Mouse (Mus musculus): ENCODE measurements at regions not wholly inside any gene's neighbourhood (a gene's known extent, or its start where the extent isn't known, plus 50 kb on each side); places are given as distances from the start of the nearest gene placed in this dataset.

GRCm38 (mm10) chr16:87092011-87092410, 262.0 kb upstream of the N6amt1 start:
- H3K9ac ChIP-seq (ENCODE audit: insufficient read depth, low read depth) = no peak overlapping the region
- in situ Hi-C loops (cut with MboI; ENCODE audit: low pct_ligation_motif_present, low pct_unique_long_range_greater_than_20kb, low sequenced_read_pairs) (no loop called here), dilution Hi-C loops (cut with MboI; ENCODE audit: extremely low pct_ligation_motif_present, extremely low pct_unique_long_range_greater_than_20kb, low sequenced_read_pairs) (no loop called here)
- DNase-seq (ENCODE audit: extremely low read depth) = no peak
- TF ChIP-seq MAX (IDR thresholded peaks at IDR 0.05; ENCODE audit: low read length) (no peak), CTCF (conservative IDR thresholded peaks at IDR 0.05 in 1 of 2, IDR thresholded peaks at IDR 0.05 in 1 of 2; ENCODE audit: low read depth in 2 of 2, low read length in 2 of 2) (0 out of 4 replicates have a peak, but pooled peaks of 1 of the 2 experiments have one; percentile 1)
- H3K36me3 ChIP-seq (replicated peaks in 1 of 2; ENCODE audit: control insufficient read depth in 1 of 2, insufficient read depth in 1 of 2, low read length in 1 of 2) = no peaks in the 10 kb centered on the region
- H3K27me3 ChIP-seq (replicated peaks) = no peaks in the 10 kb centered on the region
- no peak overlapping the region for H3K4me3 ChIP-seq (replicated peaks in 1 of 3; ENCODE audit: low read depth in 2 of 3, low read length in 2 of 3, poor library complexity in 1 of 3)
- no peak overlapping the region for H3K27ac ChIP-seq (ENCODE audit: insufficient read depth, low read depth)
- H3K79me2 ChIP-seq (replicated peaks; ENCODE audit: control insufficient read depth, extremely low read depth, insufficient read depth, poor library complexity, severe bottlenecking) = no peaks in the 10 kb centered on the region
- no peaks in the 10 kb centered on the region for H3K4me1 ChIP-seq (ENCODE audit: control insufficient read depth in 1 of 2, insufficient read depth in 2 of 2)
- no peak overlapping the region for H3K4me2 ChIP-seq (ENCODE audit: insufficient read depth, low read depth, poor library complexity, severe bottlenecking)
- H3K9me3 ChIP-seq (replicated peaks; ENCODE audit: low read length) = no peaks in the 10 kb centered on the region

- H3K4me2 ChIP-seq (ENCODE audit: insufficient read depth, low read depth, poor library complexity, severe bottlenecking) = no peak overlapping the region
- no peaks in the 10 kb centered on the region for H3K27me3 ChIP-seq (replicated peaks)
- no peak overlapping the region for H3K27ac ChIP-seq (ENCODE audit: insufficient read depth, low read depth)
- no peak for TF ChIP-seq USF1 (IDR thresholded peaks at IDR 0.05; ENCODE audit: low read depth, low read length)
- TF ChIP-seq MAX (IDR thresholded peaks at IDR 0.05; ENCODE audit: low read length) = no peak
- no peak for TF ChIP-seq HCFC1 (IDR thresholded peaks at IDR 0.05; ENCODE audit: low read depth, low read length)
- no peak for TF ChIP-seq CHD2 (IDR thresholded peaks at IDR 0.05; ENCODE audit: low read length)
- no peak for TF ChIP-seq MAZ (IDR thresholded peaks at IDR 0.05; ENCODE audit: low read depth, low read length)
- no peak for TF ChIP-seq GABPA (IDR thresholded peaks at IDR 0.05; ENCODE audit: insufficient replicate concordance, low read depth, low read length)
- TF ChIP-seq MXI1 (IDR thresholded peaks at IDR 0.05; ENCODE audit: low read depth, low read length) = no peak
- no peak for TF ChIP-seq EP300 (IDR thresholded peaks at IDR 0.05; ENCODE audit: low read length)
- no peak for TF ChIP-seq MAFK (IDR thresholded peaks at IDR 0.05; ENCODE audit: insufficient replicate concordance, low read length)
- TF ChIP-seq ZC3H11A (IDR thresholded peaks at IDR 0.05; ENCODE audit: low read depth, low read length) = no peak
- no peak for TF ChIP-seq ELF1 (IDR thresholded peaks at IDR 0.05; ENCODE audit: low read depth, low read length)
- TF ChIP-seq RAD21 (IDR thresholded peaks at IDR 0.05; ENCODE audit: low read depth, low read length) = no peak
- no peaks in the 10 kb centered on the region for H3K4me1 ChIP-seq (ENCODE audit: control insufficient read depth in 1 of 2, insufficient read depth in 2 of 2)
- dilution Hi-C loops (cut with MboI; ENCODE audit: extremely low pct_ligation_motif_present, extremely low pct_unique_long_range_greater_than_20kb, low sequenced_read_pairs) = no loop called here
- H3K9me3 ChIP-seq (replicated peaks; ENCODE audit: low read length) = no peaks in the 10 kb centered on the region
- no peaks in the 10 kb centered on the region for H3K79me2 ChIP-seq (replicated peaks; ENCODE audit: control insufficient read depth, extremely low read depth, insufficient read depth, poor library complexity, severe bottlenecking)
- no peaks in the 10 kb centered on the region for H3K36me3 ChIP-seq (replicated peaks in 1 of 2; ENCODE audit: control insufficient read depth in 1 of 2, insufficient read depth in 1 of 2, low read length in 1 of 2)
- H3K4me3 ChIP-seq (replicated peaks in 1 of 3; ENCODE audit: low read depth in 2 of 3, low read length in 2 of 3, poor library complexity in 1 of 3) = no peak overlapping the region
- in situ Hi-C loops (cut with MboI; ENCODE audit: low pct_ligation_motif_present, low pct_unique_long_range_greater_than_20kb, low sequenced_read_pairs) = no loop called here
- no peak for DNase-seq (ENCODE audit: extremely low read depth)
- no peak overlapping the region for H3K9ac ChIP-seq (ENCODE audit: insufficient read depth, low read depth)
These were observed 264.7 kb upstream of the N6amt1 start for GRCm38 (mm10) chr16:87089322-87089721.

GRCm38 (mm10) chr16:87083505-87083904, 270.5 kb upstream of the N6amt1 start:
- H3K36me3 ChIP-seq (replicated peaks in 1 of 2; ENCODE audit: control insufficient read depth in 1 of 2, insufficient read depth in 1 of 2, low read length in 1 of 2) = no peaks in the 10 kb centered on the region
- no peak for TF ChIP-seq ETS1 (conservative IDR thresholded peaks at IDR 0.05; ENCODE audit: low read depth, low read length)
- TF ChIP-seq POLR2A (IDR thresholded peaks at IDR 0.05; ENCODE audit: low read depth, low read length) = no peak
- no peak for TF ChIP-seq SMC3 (IDR thresholded peaks at IDR 0.05; ENCODE audit: low read depth, low read length)
- TF ChIP-seq RCOR1 (conservative IDR thresholded peaks at IDR 0.05; ENCODE audit: low read depth, low read length) = no peak
- dilution Hi-C loops (cut with MboI; ENCODE audit: extremely low pct_ligation_motif_present, extremely low pct_unique_long_range_greater_than_20kb, low sequenced_read_pairs) = no loop called here
- H3K4me2 ChIP-seq (ENCODE audit: insufficient read depth, low read depth, poor library complexity, severe bottlenecking) = no peak overlapping the region
- no peak overlapping the region for H3K4me3 ChIP-seq (replicated peaks in 1 of 3; ENCODE audit: low read depth in 2 of 3, low read length in 2 of 3, poor library complexity in 1 of 3)
- no peaks in the 10 kb centered on the region for H3K79me2 ChIP-seq (replicated peaks; ENCODE audit: control insufficient read depth, extremely low read depth, insufficient read depth, poor library complexity, severe bottlenecking)
- H3K9me3 ChIP-seq (replicated peaks; ENCODE audit: low read length) = no peaks in the 10 kb centered on the region
- H3K27me3 ChIP-seq (replicated peaks) = no peaks in the 10 kb centered on the region
- H3K9ac ChIP-seq (ENCODE audit: insufficient read depth, low read depth) = no peak overlapping the region
- no peak overlapping the region for H3K27ac ChIP-seq (ENCODE audit: insufficient read depth, low read depth)
- in situ Hi-C loops (cut with MboI; ENCODE audit: low pct_ligation_motif_present, low pct_unique_long_range_greater_than_20kb, low sequenced_read_pairs) = no loop called here
- no peak for DNase-seq (ENCODE audit: extremely low read depth)
- no peaks in the 10 kb centered on the region for H3K4me1 ChIP-seq (ENCODE audit: control insufficient read depth in 1 of 2, insufficient read depth in 2 of 2)

Measured in CH12.LX (cell line).